ENCODE assay signal across 13 mouse cellular contexts in the genomic region with DNA sequence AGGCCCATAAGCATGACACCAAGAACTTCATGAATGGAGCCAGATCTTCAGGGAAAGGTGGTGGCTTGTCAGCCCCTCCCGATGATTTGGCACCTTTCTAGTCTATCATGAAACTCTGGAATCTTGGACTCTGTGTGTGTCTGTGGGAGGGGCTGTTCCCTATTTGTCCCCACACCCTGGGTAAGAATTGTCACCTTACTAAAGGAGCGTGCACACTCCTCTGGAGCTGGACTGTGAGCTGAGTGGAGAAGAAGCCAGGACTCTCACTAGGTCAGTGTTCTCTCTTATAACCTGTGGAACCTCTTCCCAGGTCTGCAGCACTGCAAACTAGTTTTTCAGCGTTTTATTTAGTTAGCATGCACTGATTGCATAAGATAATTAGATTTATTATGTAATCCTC. TPM values are rescaled to one million over a fixed set of nuclear protein-coding genes. Genes with fewer than 3 reads are reported as not detected.
"Had no signal": no experiment of that assay in that cellular context is flagged by ENCODE, and none has a peak within 500 bp of the region (broad histone marks: within the 10 kb centered on the region; RNA-seq: fewer than 3 reads in every experiment).

A gene (plus strand): TSS at position 196 of the 400 bp plus-strand sequence.

RNA-seq across cellular contexts. Expression of the gene that starts here (rescaled TPM):
- polyA plus RNA-seq: frontal cortex, adult 2 months; heart, embryonic 10.5 days; heart, embryonic 12.5 days; heart, embryonic 14.5 days; hindbrain, embryonic 10.5 days; hindbrain, embryonic 12.5 days; hindbrain, embryonic 14.5 days; hindbrain, embryonic 16.5 days; inflammation-experienced regulatory T-cells, adult 6 months; kidney, embryonic 14.5 days; limb, embryonic 10.5 days; limb, embryonic 12.5 days; liver, embryonic 12.5 days had no signal
